Mouse (Mus musculus) bone marrow macrophage, adult 2 months (primary cell): Measurements from ENCODE around the gene Aamp.

Source experiments
- CTCF ChIP-seq: IDR thresholded peaks from 2 replicates; pipeline ENCODE4 v1.5.1; 2012; ENCODE audit warnings: low read depth, mild to moderate bottlenecking, low read length, moderate library complexity
- POLR2A ChIP-seq: IDR thresholded peaks from 2 replicates; pipeline ENCODE4 v1.6.1; 2012; ENCODE audit warnings: mild to moderate bottlenecking, low read depth, low read length, borderline replicate concordance

GRCm38 (mm10) chr1:74248799-74249198 is 35.7 kb downstream of the Aamp start:
- TF ChIP-seq CTCF, result no peak
- TF ChIP-seq POLR2A, result no peak
